Mouse (Mus musculus) T-cell, adult 66 days (primary cell): ENCODE data around the gene P2rx3. TPM values are rescaled to one million over a fixed set of nuclear protein-coding genes. Genes with fewer than 3 reads are reported as not detected.

ENCODE experiments used
- total RNA-seq, 2 experiments: library from RNA; stranded (reverse); gene quantifications; 3 replicates in 1 of 2; 4 replicates in 1 of 2; pipeline ENCODE4 v1.2.4; 2023

P2rx3 gene
- total RNA-seq: under 1 TPM in 1 of 2 experiments, not detected in 1; 0.96 TPM

GRCm38 (mm10) chr2:85037047-85038026 is at the start of gene P2rx3, which contains the start of gene Ssrp1:
TSS of gene P2rx3 (minus strand) at chr2:85037462.
TSS of gene Ssrp1 (plus strand) at chr2:85037234.

GRCm38 (mm10) chr2:85047596-85048167 is 10.4 kb upstream of the P2rx3 start, which contains the start of gene Tnks1bp1:
TSS of gene Tnks1bp1 (plus strand) at chr2:85048022.

GRCm38 (mm10) chr2:84987930-84988329 is 49.3 kb downstream of the P2rx3 start, which contains the start of gene Prg3:
TSS of gene Prg3 (plus strand) at chr2:84988215.

DNA sequence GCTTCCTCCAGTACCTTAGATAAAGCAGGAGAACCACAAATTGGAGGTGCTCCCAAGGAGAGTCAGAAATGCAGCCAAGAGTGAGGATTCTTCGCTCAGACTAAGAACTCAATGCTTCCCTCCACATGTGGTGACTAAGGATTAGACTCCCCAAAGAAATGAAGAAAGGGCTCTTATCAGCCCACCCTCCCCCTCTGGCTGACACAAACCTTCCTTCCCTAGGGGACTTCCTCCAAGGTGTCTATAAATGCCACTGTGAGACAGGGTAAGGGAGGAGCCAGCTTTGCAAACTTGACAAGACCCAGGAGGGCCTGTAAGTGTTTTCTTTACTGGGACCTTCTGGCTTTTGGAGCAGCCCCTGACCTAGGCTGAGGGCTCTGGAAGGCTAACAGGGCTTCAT is 57.1 kb downstream of the P2rx3 start, which contains the start of gene Prg2:
TSS of gene Prg2 (plus strand) at position 274 of the 400 bp plus-strand sequence.

Other genes starting within 250 kb of the P2rx3 start
- 1 to 10 TPM; 3.6 to 3.9 TPM for gene Ube2l6, start 238.6 kb downstream of the P2rx3 start, total RNA-seq
- not detected for gene Smtnl1, start 214.8 kb downstream of the P2rx3 start, total RNA-seq
- 10 to 100 TPM in 1 of 2 experiments, 1 to 10 TPM in 1; 8.7 to 16.9 TPM for gene Timm10, start 210.5 kb downstream of the P2rx3 start, total RNA-seq
- gene Slc43a1, start 198.6 kb downstream of the P2rx3 start, total RNA-seq: 1 to 10 TPM; 1.3 to 1.4 TPM
- gene Rtn4rl2, start 150.8 kb downstream of the P2rx3 start, total RNA-seq: not detected
- gene Slc43a3, start 100.9 kb downstream of the P2rx3 start, total RNA-seq: 1 to 10 TPM; 3.2 to 5.3 TPM
- not detected for gene Prg2, start 57.0 kb downstream of the P2rx3 start, total RNA-seq
- not detected for gene Prg3, start 49.2 kb downstream of the P2rx3 start, total RNA-seq
- gene Ssrp1, start 228 bp downstream of the P2rx3 start, total RNA-seq: 100 to 1,000 TPM; 156 to 181 TPM
- gene Tnks1bp1, start 10.6 kb upstream of the P2rx3 start, total RNA-seq: 10 to 100 TPM; 25.3 to 30.9 TPM
- gene Aplnr, start 98.8 kb upstream of the P2rx3 start, total RNA-seq: not detected
- gene Lrrc55, start 159.7 kb upstream of the P2rx3 start, total RNA-seq: not detected